Mouse (Mus musculus): ENCODE measurements around the gene Atf6b.

Atf6b gene

DNA sequence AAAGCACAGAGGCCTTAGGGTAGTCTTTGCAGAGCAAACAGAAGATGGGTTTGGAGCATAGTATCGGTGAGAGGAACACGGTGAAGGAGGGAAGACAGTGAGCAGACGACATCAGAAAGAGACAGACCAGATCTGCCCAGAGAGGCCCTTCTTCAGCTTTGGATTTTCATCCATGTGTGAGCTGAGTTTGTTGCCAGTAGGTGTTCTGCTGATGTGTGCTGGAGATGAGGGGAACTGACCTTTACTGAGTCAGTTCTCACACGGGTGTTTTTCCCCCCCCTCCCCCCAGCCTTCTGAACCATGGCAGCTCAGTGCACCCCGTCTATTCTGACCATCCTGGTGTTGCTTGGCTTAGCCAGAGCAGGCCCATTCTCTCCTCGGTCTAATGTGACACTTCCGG lies 23.3 kb downstream of the Atf6b start, which contains the start of gene Tnxb:
Tnxb (plus strand) TSS at position 301 of the 400 bp plus-strand sequence.
- DNase-seq (ENCODE audit: low spot score) = no peak

DNA sequence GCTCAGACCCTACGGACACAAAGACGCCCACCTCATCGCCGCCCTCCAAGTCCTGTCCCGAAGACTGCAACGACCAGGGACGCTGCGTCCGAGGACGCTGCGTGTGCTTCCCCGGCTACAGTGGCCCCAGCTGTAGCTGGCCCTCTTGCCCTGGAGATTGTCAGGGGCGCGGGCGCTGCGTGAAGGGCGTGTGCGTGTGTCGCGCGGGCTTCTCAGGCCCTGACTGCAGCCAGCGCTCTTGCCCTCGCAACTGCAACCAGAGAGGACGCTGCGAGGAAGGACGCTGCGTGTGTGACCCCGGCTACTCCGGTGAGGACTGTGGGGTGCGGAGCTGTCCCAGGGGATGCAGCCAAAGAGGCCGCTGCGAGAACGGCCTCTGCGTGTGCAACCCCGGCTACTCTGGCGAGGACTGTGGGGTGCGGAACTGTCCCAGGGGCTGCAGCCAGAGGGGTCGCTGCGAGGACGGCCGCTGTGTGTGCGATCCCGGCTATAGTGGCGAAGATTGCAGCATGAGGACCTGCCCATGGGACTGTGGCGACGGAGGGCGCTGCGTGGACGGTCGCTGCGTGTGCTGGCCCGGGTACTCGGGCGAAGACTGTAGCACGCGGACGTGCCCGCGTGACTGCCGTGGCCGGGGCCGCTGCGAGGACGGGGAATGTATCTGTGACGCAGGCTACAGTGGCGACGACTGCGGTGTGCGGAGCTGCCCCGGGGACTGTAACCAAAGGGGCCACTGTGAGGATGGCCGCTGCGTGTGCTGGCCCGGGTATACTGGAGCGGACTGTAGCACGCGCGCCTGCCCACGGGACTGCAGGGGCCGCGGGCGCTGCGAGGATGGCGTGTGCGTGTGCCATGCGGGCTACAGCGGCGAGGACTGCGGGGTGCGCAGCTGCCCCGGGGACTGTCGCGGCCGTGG lies 24.5 kb downstream of the Atf6b start:
- DNase-seq (ENCODE audit: low spot score) = no peak

DNA sequence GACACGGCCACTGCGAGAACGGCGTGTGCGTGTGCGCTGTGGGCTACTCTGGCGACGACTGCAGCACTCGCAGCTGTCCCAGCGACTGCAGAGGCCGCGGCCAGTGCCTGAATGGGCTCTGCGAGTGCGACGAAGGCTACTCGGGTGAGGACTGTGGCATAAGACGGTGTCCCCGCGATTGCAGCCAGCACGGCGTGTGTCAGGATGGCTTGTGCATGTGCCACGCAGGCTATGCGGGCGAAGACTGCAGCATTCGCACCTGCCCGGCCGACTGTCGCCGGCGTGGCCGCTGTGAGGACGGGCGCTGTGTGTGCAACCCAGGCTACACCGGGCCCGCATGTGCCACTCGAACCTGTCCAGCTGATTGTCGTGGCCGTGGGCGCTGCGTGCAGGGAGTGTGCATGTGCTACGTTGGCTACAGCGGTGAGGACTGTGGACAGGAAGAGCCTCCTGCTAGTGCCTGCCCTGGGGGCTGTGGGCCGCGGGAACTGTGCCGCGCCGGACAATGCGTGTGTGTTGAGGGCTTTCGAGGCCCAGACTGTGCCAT lies 25.4 kb downstream of the Atf6b start:
- DNase-seq (ENCODE audit: low spot score) = no peak

DNA sequence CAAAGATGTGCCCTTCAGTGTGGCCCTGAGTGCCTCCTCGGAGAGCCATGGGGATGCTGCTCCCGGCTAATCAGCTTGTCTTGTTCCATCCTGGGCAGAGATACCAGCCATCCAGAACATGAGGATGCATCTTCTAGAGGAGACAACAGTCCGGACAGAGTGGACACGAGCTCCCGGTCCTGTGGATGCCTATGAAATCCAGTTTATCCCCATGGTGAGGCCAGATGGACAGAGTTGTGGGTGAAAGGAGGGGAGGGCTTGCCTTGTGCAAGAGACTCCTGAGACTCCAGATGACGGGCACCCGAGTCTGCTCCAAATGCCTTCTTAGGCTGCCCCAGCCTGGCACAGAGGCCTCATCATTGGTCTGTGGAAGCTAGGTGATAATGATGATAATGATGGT lies 26.2 kb downstream of the Atf6b start:
- no peak for DNase-seq (ENCODE audit: low spot score)

DNA sequence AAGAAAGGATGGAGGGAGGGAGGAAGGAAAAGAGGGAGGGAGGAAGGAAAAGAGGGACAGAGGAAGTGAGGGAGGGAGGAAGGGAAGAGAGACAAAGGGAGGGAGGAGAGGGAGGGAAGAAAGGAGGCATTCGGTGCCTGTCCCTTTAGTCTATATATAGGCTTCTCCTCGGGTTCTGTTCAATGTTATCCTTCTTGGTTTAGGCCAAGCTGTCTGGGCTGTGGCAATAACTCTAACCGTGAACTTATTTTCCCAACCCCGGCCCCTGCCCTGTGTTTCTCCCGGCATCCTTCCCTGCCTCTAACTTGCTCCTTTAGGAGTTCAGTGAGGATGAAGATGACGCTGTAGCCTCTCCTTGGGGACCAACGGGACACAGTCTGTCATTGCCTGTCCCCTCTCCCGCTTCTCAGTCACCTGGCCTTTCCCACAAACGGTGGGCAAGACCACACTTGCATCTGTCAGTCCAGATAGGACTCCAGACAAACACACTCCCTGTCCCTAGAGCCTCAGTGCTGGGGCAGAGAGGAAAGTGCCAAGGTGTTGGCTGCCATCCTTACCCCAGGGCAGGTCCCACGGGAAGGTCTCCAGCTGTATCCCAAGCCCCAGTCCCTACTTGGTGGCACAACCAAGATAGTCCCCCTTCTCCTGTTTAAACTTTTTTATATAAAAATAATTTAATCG lies 27.7 kb downstream of the Atf6b start:
- no peak for DNase-seq (ENCODE audit: low spot score)

DNA sequence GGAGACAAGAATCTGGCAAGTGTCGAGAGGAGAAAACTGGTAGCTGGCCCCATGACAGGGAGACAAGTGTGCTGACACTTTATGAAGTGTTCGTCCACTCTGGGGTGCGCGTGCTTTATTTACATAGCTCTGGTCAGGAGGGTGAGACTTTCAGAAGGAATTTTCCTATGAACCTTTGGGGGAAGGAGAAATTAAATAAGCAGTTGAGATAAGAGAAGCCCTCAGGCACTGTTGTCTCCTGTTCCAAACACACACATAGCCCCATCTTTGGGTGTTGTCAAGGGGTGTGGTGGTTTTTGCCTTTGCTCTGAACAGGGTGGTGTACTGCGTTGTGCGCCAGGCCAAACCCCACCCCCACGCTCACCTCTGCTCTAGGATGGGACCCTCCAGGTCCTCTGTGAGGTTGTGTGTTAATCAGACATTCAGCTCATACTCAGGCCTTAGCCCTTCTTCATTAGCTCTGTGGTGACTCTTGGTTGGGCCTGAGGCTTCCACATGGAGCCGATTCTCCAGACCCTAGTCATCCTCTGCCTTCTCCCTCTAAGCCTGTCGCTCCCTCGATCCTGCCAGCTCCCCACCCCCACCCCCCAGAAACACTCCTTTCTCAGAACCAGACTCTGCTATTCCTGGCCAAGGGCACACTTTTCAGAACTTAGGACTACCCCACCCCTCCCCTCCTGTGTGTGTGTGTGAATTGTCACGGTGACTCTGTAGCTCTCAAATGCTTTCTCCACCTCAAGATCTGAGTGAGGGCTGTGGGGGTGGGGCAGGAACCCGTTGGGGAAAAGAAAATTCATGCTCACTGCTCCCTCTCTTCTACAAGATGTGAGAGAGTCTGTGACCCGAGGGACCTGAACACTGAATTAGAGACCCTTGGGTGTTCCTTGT lies 28.5 kb downstream of the Atf6b start:
- no peak for DNase-seq (ENCODE audit: low spot score)

DNA sequence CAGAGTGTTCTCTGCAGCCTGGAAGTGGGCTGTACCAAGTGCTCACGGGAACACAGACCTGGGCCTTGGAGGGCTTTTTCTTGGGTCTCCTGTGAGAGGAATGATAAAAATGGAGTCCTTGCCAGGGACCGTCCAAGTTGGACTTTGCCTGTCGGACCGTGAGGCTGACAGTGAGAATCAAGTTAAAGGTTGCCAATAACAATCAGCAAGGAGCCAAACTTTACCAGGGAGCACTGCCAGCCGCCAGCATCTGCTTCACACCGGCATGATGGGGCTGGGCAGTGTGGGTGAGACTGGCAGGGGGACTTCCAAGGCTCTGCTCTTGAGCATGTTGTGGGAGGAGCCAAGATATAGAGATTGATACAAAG lies 29.1 kb downstream of the Atf6b start:
- no peak for DNase-seq (ENCODE audit: low spot score)

DNA sequence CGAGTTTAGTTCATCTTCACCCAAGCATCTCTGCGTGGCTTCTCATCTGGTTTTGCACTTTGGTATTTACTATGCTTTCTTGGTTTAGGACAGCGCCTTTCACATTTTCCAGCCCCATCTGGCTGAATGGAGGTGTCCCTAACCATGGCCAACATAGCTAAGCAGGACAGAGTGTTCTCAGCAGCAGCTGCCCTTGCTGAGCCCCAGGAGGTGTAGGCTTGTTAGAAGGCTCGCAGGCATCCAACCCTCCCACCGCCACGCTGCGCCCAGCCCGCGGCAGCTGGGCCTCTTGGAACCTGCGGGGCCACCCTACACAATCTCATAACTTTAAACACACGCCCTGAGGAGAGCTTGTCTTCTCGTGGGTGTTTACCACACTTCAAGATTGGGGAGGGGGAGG lies 29.7 kb downstream of the Atf6b start:
- no peak for DNase-seq (ENCODE audit: low spot score)

DNA sequence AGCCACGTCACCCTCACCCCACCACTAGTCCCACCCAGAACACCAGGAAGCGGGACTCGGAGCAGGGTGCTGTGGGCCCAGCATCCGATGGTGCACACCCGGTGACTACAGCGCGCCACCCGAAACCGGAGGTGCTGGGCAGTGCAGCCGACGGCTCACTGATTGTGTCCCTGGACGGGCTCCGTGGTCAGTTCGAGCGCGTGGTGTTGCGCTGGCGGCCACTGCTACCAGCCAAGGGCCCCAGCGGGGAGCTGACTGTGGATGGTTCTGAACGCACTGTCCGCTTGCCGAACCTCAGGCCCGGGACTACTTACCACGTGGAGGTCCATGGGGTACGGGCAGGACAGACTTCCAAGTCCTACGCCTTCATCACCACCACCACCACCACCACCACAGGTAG lies 33.2 kb downstream of the Atf6b start:
- no peak for DNase-seq (ENCODE audit: low spot score)

DNA sequence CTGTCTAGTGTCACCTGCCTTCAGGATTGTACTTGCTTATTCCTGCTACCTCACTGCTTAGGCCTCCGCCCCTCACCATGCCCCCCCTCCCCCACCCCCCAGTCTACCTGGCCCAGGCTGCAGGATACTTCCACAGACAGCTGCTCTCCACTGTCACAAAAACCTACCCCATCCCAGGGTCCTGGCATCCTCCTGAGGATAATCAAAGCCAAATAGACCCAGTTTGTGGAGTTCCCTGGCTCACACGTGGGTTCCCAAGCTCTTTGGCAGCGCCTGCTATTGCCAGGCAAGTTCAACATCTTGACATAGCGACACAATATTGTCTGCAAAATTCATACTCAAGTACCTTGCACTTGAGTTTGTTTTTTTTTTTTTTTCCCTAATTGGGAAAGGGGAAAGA lies 33.7 kb downstream of the Atf6b start:
- no peak for DNase-seq (ENCODE audit: low spot score)

DNA sequence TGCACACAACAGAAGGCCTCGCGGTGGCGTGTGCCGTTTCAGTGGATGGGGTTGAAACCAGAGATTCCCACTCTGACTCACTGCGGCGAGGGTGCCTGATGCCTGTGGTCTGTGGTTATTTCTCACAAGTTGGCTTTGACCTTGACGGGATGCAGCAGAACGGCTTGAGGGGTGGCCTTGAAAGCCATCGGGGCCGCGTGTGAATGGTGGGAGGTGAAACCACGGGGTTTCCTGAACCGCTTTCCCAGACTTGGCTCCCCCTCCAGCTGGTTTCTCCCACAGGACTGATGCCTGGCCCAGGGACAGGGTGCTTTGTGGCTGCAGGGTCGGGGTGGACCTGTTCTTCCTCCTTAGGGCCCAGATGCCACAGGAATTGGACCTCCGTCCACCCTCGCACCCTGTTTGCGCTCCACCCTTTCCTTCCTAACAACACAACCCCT lies 34.2 kb downstream of the Atf6b start:
- DNase-seq (ENCODE audit: low spot score) = no peak

DNA sequence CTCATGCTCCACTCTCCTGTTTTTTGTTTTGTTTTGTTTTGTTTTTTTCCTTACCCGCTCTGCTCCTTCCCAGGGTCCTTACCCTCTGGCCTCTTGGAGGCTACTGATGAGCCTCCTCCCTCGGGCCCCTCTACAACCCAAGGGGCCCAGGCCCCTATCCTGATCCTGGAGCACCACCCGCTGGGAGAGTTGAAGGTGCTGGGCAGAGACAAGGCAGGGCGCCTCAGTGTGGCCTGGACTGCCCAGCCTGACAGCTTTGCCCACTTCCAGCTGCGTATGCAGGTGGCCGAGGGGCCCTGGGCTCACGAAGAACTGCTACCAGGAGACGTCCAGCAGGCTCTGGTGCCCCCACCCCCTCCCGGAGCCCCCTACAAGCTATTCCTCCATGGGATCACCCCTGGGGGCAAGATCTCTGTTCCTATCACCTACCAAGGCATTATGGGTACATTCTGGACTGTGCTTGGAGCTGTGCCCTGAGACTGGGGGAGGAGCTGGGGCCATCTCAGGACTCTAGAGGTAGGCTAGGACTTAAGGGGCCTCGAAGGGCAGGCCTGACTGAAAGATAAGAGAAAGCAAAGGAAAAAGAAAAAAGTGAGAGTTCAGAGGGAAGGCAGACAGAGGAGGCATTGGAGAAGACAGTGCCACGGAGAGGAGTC lies 35.1 kb downstream of the Atf6b start:
- no peak for DNase-seq (ENCODE audit: low spot score)

DNA sequence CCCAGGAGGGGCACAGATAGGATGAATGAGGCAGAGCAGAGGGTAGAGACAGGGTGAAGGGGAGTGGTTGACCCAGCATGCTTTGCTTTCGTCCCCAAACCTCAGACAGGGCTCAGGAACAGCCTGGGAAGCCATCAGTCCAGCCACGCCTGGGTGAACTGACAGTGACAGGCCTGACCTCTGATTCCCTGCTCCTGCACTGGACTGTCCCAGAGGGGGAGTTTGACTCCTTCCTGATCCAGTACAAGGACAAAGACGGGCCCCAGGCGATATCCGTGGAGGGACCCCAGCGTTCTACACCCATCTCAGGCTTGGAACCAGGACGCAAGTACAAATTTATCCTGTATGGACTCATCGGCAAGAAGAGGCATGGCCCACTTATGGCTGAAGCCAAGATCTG lies 36.2 kb downstream of the Atf6b start:
- no peak for DNase-seq (ENCODE audit: low spot score)

DNA sequence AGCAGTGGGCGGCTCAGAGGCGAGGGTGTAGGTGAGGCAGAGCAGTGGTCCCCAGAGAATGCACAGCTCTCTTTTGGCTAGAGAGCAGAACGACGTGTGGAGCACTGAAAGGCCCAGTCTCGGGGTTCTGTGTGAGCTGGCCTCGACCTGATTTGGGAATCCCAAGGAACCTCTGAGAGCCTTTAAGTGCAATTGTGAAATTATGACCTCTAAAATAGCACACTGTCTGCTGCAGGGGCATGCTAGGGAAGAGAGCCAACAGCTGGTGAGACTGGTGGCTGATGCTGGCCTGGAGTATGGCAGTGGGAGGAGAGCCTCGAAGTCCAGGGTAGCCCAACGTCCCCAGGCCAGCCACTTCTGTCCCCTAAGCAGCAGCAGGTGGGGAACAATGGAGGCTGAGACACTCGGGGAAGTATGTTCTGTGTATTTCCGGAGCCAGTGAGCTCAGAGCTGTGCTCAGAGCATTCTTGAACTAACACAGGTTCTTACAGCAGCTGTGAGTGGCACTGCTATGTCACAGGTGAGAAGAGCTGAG lies 36.8 kb downstream of the Atf6b start:
- no peak for DNase-seq (ENCODE audit: low spot score)

DNA sequence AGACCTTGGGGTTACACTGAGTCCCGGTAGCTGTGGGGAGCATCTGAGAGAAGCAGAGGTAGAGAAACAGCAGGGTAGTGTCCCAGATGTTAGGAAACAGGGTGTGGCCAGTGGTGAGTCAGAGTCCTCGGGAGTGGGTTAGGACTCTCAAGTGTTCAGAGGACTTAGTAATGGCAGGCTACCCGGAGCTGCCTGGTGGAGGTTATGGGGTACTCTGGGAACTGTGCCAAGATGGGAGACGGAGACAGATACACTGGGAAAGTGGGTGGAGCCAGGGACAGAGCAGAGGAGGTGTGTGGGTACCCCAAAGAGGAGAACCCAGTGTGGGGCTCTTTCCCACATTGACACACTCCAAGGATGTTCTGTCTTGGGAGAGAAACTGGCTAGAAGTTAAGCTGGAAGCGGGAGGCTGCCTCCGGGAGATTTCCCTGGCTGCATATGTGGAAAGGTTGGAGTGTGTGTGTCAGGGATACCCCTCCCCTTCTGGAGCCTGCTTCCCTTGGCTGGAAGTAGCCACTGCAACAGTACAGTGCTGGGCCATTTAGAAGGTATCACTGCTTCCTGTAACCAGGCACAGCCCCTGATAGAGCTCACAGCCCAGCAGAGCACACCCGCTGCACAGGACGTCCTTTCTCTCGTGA lies 37.4 kb downstream of the Atf6b start:
- DNase-seq (ENCODE audit: low spot score) = no peak

DNA sequence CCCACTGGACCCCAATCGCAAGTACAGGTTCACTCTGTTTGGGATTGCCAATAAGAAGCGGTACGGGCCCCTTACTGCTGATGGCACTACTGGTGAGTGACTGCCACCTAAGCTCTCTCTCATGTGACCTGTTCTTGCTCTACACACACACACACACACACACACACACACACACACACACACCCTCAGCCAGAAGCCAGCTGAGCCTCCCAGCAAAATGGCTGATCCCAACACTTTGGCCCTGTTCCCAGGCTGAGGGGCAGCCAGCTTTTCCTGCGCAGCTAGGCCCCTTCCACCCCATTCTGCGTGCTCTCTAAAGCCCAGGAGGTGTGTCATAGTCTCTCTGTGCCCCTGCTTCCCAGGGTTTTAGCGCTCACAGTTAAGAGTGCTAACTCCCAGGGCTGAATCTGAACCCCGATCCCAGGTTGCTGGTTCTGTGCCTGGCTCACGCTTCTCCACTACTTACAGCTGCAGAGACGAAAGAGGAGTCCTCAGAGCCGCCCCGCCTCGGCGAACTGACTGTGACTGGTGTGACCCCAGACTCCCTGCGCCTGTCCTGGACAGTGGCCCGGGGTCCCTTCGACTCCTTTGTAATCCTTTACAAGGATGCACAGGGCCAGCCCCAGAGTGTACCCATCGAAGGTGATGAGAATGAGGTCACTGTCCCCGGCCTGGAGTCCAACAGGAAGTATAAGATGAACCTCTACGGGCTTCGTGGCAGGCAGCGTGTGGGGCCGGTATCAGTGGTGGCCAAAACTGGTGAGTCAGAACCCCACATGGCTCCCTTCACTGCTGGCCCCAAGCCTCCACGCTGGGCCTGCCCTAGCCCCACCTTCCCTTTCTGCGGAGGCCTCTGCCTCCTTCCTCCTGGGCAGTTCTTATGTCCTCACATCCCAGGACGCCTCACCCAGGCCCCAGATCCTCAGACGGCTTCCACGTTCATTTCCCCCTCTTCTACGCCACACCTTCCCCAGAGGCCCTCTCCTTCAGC lies 38.5 kb downstream of the Atf6b start:
- DNase-seq (ENCODE audit: low spot score) = no peak

DNA sequence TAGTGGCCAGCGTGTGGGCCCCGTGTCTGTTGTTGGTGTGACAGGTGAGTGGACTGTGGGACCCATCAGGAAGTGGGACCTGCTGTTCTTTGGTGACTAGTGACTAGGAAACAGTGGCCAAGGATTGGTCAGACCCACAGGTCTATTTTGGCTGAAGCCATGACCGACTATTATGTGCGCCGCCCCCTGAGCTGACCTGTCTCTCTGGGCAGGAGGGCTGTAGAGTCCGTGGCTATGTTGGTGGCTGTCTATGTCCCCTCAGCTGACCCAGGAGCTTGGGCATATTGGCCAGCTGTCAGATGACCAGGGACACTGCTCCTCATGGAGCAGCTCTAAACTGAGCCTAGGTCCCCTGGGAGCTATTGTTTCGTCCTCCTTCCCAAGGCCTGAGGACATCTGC lies 41.9 kb downstream of the Atf6b start:
- no peak for DNase-seq (ENCODE audit: low spot score)

DNA sequence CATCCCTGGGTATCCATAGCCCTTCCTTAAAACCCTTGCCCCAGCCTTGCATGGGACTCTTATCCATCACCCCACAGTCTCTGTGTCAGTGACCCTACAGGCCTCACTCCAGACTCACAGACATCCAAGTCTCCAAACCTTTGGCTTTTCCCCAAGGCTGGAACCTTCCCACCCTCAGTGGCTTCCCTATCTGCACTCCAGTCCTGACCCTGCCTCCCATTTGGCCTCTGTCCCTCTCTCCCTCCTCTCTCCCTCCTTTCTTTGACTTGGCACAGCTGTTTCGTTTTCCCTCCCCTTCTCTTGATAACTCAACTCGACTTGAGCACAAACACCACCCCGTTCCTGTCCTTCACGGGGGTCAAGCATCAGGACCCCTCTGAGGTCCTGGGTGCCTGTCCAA lies 43.5 kb downstream of the Atf6b start:
- DNase-seq (ENCODE audit: low spot score) = no peak

DNA sequence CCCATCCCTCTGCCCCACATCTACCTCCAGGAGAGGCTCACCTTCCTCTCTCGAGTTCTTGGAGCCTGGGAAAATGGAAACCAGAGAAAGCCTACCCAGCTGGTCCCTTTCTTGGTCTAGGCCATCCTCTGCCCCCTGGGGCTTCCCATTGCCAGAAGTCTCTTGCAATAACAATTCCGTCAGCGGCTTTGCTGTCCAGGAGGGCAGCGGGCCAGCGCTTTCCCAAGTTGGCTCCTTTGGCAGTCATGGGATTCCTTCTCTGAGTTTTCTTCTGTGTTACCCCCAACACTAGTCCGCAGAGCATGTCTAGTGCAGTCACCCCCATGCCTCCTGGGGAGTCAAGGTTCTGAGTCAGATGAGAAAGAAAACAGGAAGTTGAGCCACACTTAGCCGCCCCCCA lies 46.0 kb downstream of the Atf6b start:
- no peak for DNase-seq (ENCODE audit: low spot score)
